Mouse (Mus musculus): Measurements from ENCODE around the gene Mafb.

The Mafb gene

GRCm38 (mm10) chr2:160321829-160322228 lies 45.0 kb downstream of the Mafb start:
- DNase-seq, result no peak

- DNase-seq, result no peak
These were observed 48.6 kb downstream of the Mafb start for GRCm38 (mm10) chr2:160318255-160318654.
